Mouse (Mus musculus): ENCODE measurements around the gene Arnt2.

The Arnt2 gene

DNA sequence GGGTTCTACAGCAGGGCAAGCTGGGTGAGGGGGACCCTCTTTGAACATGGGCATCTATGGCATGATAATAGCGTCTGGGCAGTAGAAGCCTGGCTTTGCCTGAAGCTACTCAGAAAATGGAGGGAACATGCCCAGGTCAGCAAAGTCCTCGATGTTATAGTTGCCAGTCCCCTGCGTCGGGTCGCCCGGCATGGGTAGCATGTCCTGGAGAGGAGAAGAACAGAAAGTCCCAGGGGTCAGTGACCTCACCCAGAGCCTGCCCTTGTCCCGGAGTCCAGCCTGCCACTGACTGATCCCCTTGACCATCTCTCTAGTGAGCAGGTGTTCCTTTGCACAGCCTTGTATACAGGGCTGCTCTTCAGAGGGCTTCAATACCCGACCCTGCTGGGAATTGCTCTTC is 160.0 kb downstream of the Arnt2 start:
- DNase-seq (ENCODE audit: low read depth in 1 of 2, low spot score in 2 of 2), result no peak

GRCm38 (mm10) chr7:84249381-84249780 is 160.6 kb downstream of the Arnt2 start:
- no peak for DNase-seq (ENCODE audit: low read depth in 1 of 2, low spot score in 2 of 2)

- no peak for DNase-seq (ENCODE audit: low read depth in 1 of 2, low spot score in 2 of 2)
These were observed 161.9 kb downstream of the Arnt2 start for GRCm38 (mm10) chr7:84247960-84248665.

- DNase-seq (ENCODE audit: low read depth in 1 of 2, low spot score in 2 of 2), result no peak
These were observed 163.1 kb downstream of the Arnt2 start for GRCm38 (mm10) chr7:84246878-84247277.

- no peak for DNase-seq (ENCODE audit: low read depth in 1 of 2, low spot score in 2 of 2)
These were observed 163.9 kb downstream of the Arnt2 start for GRCm38 (mm10) chr7:84246093-84246492.

- no peak for DNase-seq (ENCODE audit: low read depth in 1 of 2, low spot score in 2 of 2)
These were observed 169.6 kb downstream of the Arnt2 start for GRCm38 (mm10) chr7:84240406-84240805.

GRCm38 (mm10) chr7:84237655-84238054 is 172.3 kb downstream of the Arnt2 start:
- DNase-seq (ENCODE audit: low read depth in 1 of 2, low spot score in 2 of 2), result no peak

DNA sequence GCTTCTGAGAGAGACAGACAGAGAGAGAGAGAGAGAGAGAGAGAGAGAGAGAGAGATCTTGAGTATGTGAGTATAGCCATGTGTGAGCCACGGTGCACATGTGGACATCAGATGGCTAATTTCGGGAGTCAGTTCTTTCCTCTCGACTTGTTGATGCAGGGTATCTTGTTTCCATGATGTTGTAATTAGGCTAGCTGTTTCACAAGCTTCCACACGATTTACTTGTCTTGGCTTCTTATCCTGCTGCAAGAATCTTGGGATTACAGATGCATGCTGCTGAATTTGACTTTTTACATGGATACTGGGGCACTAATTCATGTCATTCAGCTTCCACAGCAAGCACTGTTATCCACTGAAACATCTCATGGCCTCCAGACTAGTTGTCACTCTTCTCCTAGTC is 178.6 kb downstream of the Arnt2 start:
- no peak for DNase-seq (ENCODE audit: low read depth in 1 of 2, low spot score in 2 of 2)

- DNase-seq (ENCODE audit: low read depth in 1 of 2, low spot score in 2 of 2), result no peak
These were observed 182.3 kb downstream of the Arnt2 start for GRCm38 (mm10) chr7:84227652-84228051.

GRCm38 (mm10) chr7:84226909-84227308 is 183.1 kb downstream of the Arnt2 start:
- DNase-seq (ENCODE audit: low read depth in 1 of 2, low spot score in 2 of 2), result no peak

GRCm38 (mm10) chr7:84212112-84212511 is 197.9 kb downstream of the Arnt2 start:
- DNase-seq (ENCODE audit: low read depth in 1 of 2, low spot score in 2 of 2), result no peak

DNA sequence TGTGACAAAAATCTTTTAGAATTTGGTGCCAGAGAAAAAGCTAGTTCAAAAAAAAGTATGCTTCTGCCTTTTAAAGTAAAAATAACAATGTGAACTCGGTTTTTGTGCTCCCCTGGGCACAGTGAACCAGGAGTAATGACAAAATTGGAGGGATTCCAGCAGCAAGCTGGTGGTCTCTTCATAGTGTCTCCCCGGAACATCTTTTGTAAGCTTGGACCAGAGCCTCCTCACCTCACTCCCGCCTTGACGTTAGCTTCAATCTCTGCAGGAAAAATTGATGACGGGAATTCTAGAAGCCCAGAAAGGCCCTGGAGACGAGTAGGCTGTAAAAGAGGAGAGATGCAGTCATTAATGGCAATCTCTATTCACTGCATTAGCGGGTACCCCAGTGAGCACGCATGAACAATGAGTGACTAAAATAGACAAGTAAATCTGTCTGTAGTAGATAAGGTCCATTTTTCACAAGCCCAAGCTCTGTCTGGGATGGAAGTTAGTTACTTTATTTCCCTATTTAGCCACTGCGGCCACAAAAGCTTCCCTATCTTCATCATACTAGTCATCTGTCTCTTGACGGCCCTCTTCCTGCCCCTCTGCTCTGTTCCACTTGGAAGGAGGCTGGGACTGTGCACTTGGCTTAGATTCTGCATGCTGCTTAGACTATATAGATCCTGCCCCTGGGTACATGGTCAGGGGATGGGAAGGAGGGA is 199.2 kb downstream of the Arnt2 start:
- DNase-seq (ENCODE audit: low read depth in 1 of 2, low spot score in 2 of 2), result no peak

- no peak for DNase-seq (ENCODE audit: low read depth in 1 of 2, low spot score in 2 of 2)
These were observed 206.0 kb downstream of the Arnt2 start for GRCm38 (mm10) chr7:84203981-84204380.

DNA sequence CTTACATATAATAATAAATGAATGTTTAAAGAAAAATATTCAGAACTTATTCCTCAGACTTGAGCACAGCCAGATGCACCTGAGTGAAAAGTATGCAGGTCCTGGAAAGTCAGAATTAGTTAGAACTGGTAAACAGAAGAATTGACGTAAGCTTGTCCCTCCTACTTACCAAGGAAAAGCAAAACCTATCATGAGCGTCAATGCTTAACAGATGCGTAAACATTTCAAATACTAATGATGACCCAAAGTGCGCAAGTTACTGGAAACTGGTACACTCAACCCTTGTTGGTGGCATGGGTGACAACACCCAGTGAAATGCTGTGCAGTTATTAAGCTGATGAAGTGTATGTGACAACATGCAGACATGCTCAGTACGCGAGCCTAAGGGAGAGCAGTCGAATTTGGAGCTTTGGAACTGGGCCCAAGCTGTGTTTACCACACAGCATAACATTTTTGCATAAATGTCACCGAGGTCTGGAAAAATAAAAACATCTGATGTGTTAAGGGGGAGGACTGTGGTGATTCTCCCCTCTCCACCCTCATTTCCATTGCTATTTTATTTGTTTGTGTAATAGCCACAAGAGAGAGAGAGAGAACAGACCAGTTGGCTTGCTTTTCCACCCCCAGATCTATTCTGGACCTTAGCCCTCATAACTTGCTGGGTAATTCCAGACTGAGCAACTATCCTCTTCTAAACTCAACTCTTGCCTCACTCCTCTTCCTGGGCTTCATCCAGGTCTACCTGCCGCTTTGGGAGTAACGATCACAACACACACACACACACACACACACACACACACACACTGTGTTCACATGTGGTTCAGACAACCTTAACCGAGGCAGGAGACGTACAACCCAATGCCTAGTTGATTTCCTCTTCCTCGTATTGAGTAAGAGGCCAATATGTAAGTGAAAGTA is 208.6 kb downstream of the Arnt2 start:
- DNase-seq (ENCODE audit: low read depth in 1 of 2, low spot score in 2 of 2), result no peak

DNA sequence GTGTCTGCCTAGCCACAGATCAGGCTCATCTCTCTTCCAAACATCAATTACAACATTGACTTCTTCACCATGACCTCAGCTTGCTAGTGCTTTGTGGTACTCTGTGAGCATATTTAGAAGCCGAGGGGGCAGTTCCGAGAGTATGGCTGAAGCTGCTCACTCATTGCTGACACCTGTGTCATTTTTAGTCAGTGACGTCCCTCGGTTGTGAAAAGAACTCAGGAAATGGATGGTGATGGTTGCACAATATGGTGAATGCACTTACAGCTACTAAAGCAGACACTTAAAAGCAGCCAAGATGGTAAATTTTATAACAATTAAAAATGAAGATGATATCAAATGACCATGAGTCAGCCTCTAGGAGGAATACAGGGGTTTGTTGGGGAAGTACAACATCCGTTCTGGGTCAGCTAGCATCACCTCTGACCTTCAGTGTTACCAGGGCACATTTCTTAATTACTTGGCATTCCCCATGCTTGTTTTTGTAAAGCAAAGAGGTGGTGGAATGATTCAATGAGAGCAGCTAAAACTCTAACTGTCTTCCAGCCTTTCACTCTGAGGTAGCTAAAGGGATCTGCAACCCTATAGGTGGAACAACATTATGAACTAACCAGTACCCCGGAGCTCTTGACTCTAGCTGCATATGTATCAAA is 212.6 kb downstream of the Arnt2 start:
- DNase-seq (ENCODE audit: low read depth in 1 of 2, low spot score in 2 of 2), result no peak

All from monocyte, adult 2 months (primary cell).